Mouse (Mus musculus) thymus, adult 2 months (tissue): ENCODE data around the gene Impdh1. TPM values are rescaled to one million over a fixed set of nuclear protein-coding genes. Genes with fewer than 3 reads are reported as not detected.
A peak's percentile ranks its signal among the peaks of the same experiment; 100 is the strongest.

ENCODE experiments used
- DNase-seq: peaks from one replicate; pipeline ENCODE4 v3.0.0; 2021
- H3K27ac ChIP-seq: fragments of 200-500 bp; 2 replicates; pipeline ENCODE4 v1.5.1; 2012; ENCODE audit warnings: low read length, control low read depth; ENCODE audit not compliant: control insufficient read depth, insufficient read depth
- H3K27me3 ChIP-seq: fragments of 200-500 bp; 2 replicates; pipeline ENCODE4 v1.6.1; 2012; ENCODE audit warnings: mild to moderate bottlenecking, low read length, moderate library complexity, mixed read lengths; ENCODE audit not compliant: control insufficient read depth, insufficient read depth
- H3K36me3 ChIP-seq: fragments of 200-500 bp; 2 replicates; pipeline ENCODE4 v1.6.1; 2012; ENCODE audit warnings: mild to moderate bottlenecking, low read length, moderate library complexity; ENCODE audit not compliant: control insufficient read depth, insufficient read depth
- H3K4me1 ChIP-seq: fragments of 200-500 bp; replicated peaks from 2 replicates; pipeline ENCODE4 v1.6.1; 2012; ENCODE audit warnings: low read length; ENCODE audit not compliant: control insufficient read depth, insufficient read depth
- H3K4me3 ChIP-seq: fragments of 200-500 bp; 2 replicates; pipeline ENCODE4 v1.5.1; 2012; ENCODE audit warnings: mild to moderate bottlenecking, low read length, control low read depth, moderate library complexity; ENCODE audit not compliant: control insufficient read depth, insufficient read depth
- CTCF ChIP-seq: fragments of 200-500 bp; IDR thresholded peaks from 2 replicates; pipeline ENCODE4 v1.5.1; 2012; ENCODE audit warnings: mild to moderate bottlenecking, control low read depth, low read length, moderate library complexity, borderline replicate concordance; ENCODE audit not compliant: control insufficient read depth, poor library complexity, insufficient read depth; ENCODE audit errors: extremely low read depth
- POLR2A ChIP-seq: fragments of 200-500 bp; IDR thresholded peaks from 2 replicates; pipeline ENCODE4 v1.6.1; 2012; ENCODE audit warnings: mild to moderate bottlenecking, low read length, control low read depth, moderate library complexity; ENCODE audit not compliant: control insufficient read depth, poor library complexity, insufficient read depth; ENCODE audit errors: extremely low read depth
- WGBS: fragments of 180-500 bp; shearing (Covaris S2); methylation state at CpG from one replicate; pipeline ENCODE4 v1.1.7; 2018; 5-methylcytosine and 5-hydroxymethylcytosine counted together
- polyA plus RNA-seq: library from polyadenylated mRNA; depleted of rRNA; stranded (reverse); fragments of >200 nt; gene quantifications from 2 replicates; pipeline ENCODE4 v1.2.3, GENCODE M21; 2012

Impdh1 gene
- polyA plus RNA-seq, 1 experiment: 323 TPM

DNA sequence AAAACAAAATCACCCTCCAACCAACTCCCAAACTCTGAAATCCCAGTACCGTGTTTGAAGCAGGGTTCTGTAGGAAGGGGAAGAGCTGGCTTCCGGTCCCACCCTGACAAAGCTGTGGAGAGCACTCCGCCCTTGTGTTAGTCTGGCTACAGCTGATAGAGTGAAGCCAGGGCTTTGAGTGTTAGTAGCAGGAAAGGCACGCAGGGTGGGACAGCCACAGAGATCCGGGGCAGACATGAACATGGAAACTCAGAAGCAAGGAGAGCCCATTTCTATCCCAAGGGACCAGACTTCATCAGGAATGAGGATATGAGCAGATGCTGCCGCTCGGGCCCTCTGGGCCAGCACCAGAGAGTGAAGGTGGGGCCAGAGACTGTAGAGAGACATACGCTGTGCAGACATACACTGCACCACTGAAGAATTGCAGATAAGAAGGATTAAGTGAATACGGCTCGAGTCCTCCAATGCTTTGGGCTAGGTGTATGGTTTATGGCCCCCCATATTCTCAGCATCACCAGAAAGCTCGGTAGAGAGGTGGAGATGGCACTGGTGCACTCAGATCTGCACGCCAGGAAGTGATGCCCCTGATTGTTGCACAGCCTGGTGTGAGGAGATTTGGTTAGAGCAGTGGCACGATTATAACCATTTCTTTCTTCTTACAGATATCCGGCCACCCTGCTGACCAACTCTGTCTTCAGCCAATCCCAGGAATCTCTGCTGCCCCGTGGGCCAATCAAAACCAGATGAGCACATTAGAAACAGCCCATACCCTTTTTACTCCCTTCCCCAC, 22.0 kb downstream of the Impdh1 start:
- Histone ChIP-seq H3K4me3 (no peak overlapping the region), H3K27ac (no peak overlapping the region), H3K36me3 (no peaks in the 10 kb centered on the region), H3K27me3 (no peaks in the 10 kb centered on the region), H3K4me1 (peaks cover 7% of the 10 kb centered on the region; the same call in 1 of the 2 replicates)
- TF ChIP-seq CTCF (no peak), POLR2A (no peak)
- no peak for DNase-seq
- WGBS: 68% methylated on average over 15 of the region's 15 CpGs

DNA sequence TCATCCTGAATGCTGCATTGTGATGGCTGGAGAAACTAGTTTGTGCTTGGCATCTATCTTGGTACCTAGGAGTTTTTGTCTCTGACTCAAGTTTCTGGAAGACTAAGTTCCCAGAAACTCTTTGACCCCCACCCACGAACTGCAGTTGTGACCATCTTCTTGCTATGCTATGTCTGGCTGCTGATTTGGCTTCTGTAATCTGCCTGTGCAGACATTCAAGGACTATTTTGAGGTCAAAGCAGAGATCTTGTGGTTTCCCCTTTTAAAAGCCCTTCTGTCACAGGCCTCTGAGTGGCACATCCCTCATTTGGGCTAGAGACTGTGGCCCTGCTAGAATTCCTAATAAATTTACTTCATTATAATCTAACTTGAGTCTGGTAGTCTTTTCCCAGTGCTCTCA, 28.2 kb downstream of the Impdh1 start:
- DNase-seq: no peak
- H3K36me3 ChIP-seq: no peaks in the 10 kb centered on the region
- no peak overlapping the region for H3K27ac ChIP-seq
- TF ChIP-seq POLR2A (no peak), CTCF (no peak)
- no peak overlapping the region for H3K4me3 ChIP-seq
- no peaks in the 10 kb centered on the region for H3K27me3 ChIP-seq
- H3K4me1 ChIP-seq: no peaks in the 10 kb centered on the region
- 10% methylated on average over 1 of the region's 1 CpGs for WGBS

DNA sequence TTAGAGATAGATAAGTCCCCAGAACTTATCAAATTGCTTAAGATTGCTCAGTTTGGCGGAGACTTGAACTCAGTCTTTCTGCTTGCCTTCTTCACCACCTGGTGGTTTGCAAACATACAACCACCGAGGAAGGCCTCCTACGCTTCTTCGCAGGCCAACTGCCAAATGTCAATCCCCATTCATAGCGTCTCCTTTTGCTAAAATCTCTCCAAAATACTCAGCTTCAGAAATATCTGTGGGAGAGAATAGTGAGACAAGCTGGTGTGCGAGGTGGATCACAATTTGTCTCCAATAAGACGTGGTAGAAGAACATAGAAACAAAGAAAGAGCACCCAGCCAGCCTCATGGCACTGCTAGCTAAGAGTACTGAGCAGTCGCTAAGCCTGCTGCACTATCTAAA, 36.3 kb downstream of the Impdh1 start:
- Histone ChIP-seq H3K27me3 (no peaks in the 10 kb centered on the region; the same call in 1 of the 2 replicates), H3K4me1 (peaks cover 3% of the 10 kb centered on the region; the same call in 1 of the 2 replicates), H3K27ac (no peak overlapping the region), H3K4me3 (no peak overlapping the region), H3K36me3 (no peaks in the 10 kb centered on the region)
- 78% methylated on average over 8 of the region's 8 CpGs for WGBS
- no peak for TF ChIP-seq POLR2A
- TF ChIP-seq CTCF: no peak
- no peak for DNase-seq

DNA sequence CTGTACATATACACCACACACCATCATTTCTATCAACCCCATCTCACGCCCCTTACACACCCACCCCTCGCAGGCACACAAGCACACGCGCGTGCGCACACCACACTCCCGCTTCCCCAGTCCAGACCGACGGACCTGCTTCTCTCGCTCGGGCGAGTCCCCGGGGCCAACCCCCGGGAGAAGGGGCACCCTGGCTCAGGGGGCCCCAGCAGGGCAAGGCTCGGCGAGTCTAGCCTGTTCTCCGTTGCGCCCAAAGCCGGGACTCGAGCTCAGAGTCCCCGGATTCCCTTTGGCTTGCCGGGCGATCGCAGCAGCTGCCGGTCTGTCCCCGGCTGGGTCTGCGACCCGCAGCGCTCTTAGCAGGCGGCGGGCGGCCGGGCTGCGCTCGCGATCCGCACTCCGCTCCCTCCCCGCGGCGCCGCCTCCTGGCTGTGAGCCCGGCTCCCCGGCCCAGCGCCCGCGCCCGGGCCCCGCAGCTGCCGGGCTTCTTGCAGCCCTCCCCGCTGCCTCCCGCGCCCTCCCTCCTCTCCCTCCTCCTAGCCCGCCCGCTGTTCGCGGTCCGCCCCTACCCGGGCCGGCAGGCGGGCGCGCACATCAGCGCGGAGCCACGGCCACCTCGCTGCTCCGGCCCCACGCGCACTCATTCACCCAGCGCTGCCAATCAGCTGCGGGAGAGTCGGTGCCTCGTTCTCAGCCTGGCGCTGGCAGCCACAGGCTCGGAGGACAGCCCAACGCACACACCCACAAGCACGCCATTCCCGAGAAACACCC, 37.1 kb downstream of the Impdh1 start, which contains the start of gene Prrt4:
Prrt4 (minus strand) TSS at position 697 of the 771 bp plus-strand sequence.
- no peak for DNase-seq
- no peak for TF ChIP-seq POLR2A
- TF ChIP-seq CTCF: no peak
- peak within 1 kb of the TSS; percentile 30 for H3K4me3 ChIP-seq
- no peaks in the 10 kb centered on the region; the same call in 1 of the 2 replicates for H3K27me3 ChIP-seq
- peaks cover 3% of the 10 kb centered on the region; the same call in 1 of the 2 replicates for H3K4me1 ChIP-seq
- WGBS: 1% methylated on average over 77 of the region's 79 CpGs
- H3K36me3 ChIP-seq: no peaks in the 10 kb centered on the region
- no peak within 1 kb of the TSS for H3K27ac ChIP-seq

DNA sequence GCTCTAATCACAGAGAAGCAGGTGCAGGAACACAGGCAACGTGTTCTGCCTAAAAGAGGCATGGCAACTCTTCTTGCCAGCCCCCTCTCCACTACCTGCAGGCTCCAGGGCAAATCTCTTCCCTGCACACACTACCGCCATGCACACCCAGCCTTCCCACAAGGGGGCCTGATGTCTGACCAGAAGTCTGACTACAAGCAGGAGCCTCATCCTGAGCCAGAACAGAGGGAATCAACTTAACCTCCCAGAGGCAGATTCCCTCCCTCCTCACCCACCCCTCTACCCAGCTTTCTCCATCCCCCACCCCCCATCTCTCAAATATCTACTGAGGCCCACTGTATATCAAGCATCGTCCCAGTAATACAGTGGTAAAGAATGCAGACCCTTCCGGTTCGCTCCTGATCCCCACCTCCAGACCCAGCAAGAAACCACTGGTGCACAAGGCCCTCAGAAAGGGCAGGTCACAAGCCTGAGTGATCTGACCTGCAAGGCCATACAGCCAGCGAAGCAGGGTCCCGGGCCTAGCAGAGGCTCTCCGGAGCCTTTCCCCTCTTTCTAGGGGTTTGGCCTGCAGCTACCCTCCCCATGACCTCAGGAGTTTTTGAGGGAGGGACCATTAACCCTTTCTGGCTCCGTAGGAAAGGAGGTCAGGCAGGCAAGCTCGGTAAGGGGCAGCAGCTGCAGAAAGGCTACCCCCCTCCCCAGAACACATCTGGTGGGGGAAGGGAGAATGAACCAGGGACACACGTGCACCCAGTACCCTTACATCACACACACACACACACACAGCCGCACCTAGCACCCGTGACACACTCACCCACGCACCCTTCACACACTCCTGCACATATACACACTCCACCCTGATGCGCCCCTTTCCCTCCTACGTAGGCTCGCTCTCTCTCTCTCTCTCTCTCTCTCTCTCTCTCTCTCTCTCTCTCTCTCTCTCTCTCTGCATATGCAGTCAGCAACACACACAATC, 38.0 kb downstream of the Impdh1 start:
- WGBS: 72% methylated on average over 17 of the region's 17 CpGs
- Histone ChIP-seq H3K36me3 (no peaks in the 10 kb centered on the region), H3K4me1 (peaks cover 3% of the 10 kb centered on the region; the same call in 1 of the 2 replicates), H3K27ac (no peak overlapping the region), H3K27me3 (no peaks in the 10 kb centered on the region; the same call in 1 of the 2 replicates), H3K4me3 (no peak overlapping the region)
- no peak for TF ChIP-seq CTCF
- no peak for TF ChIP-seq POLR2A
- no peak for DNase-seq
